Mouse (Mus musculus) naive thymus-derived CD4-positive, alpha-beta T cell, adult 2 months (primary cell): ENCODE results near the gene Vim.
"Not testable (repeated sequence)": the region's sequence is repeated elsewhere in the genome, so short reads cannot be mapped to it uniquely, and the experiment has no call there.

Experiments used
- DNase-seq: peaks from one replicate; pipeline ENCODE4 v3.0.0-alpha.2; 2011; ENCODE audit warnings: low read depth

The Vim gene

GRCm38 (mm10) chr2:13570122-13570521, 3.6 kb upstream of the Vim start:
- DNase-seq = no peak

GRCm38 (mm10) chr2:13572101-13572553, 1.6 kb upstream of the Vim start:
- no peak for DNase-seq

- DNase-seq = peak; percentile 45
Observed at GRCm38 (mm10) chr2:13572647-13573407, 900 bp upstream of the Vim start.

GRCm38 (mm10) chr2:13574066-13574800, 506 bp downstream of the Vim start:
- no peak for DNase-seq

- peak; percentile 85 for DNase-seq
Observed at GRCm38 (mm10) chr2:13574801-13575150, 1.0 kb downstream of the Vim start.

- peak; percentile 90 for DNase-seq
Observed at GRCm38 (mm10) chr2:13575287-13575801, 1.6 kb downstream of the Vim start.

- no peak for DNase-seq
Observed at GRCm38 (mm10) chr2:13575926-13576325, 2.2 kb downstream of the Vim start.

GRCm38 (mm10) chr2:13577399-13577798, 3.7 kb downstream of the Vim start:
- no peak for DNase-seq

- no peak for DNase-seq
Observed at GRCm38 (mm10) chr2:13578473-13579152, 4.9 kb downstream of the Vim start.

- no peak for DNase-seq
Observed at GRCm38 (mm10) chr2:13579315-13579714, 5.6 kb downstream of the Vim start.

GRCm38 (mm10) chr2:13579991-13580390, 6.3 kb downstream of the Vim start:
- DNase-seq = peak; percentile 64

- no peak for DNase-seq
Observed at GRCm38 (mm10) chr2:13582184-13582583, 8.5 kb downstream of the Vim start.

GRCm38 (mm10) chr2:13583746-13584145, 10.0 kb downstream of the Vim start:
- not testable (repeated sequence) for DNase-seq

- DNase-seq = no peak
Observed at GRCm38 (mm10) chr2:13593328-13593727, 19.6 kb downstream of the Vim start.

GRCm38 (mm10) chr2:13596965-13597656, 23.4 kb downstream of the Vim start:
- peak; percentile 63 for DNase-seq

GRCm38 (mm10) chr2:13598166-13598565, 24.4 kb downstream of the Vim start:
- no peak for DNase-seq

- no peak for DNase-seq
Observed at GRCm38 (mm10) chr2:13603093-13603492, 29.4 kb downstream of the Vim start.

GRCm38 (mm10) chr2:13603636-13604035, 29.9 kb downstream of the Vim start:
- not testable (repeated sequence) for DNase-seq

GRCm38 (mm10) chr2:13630136-13630832, 56.6 kb downstream of the Vim start:
- DNase-seq = no peak
